Mouse (Mus musculus) heart, postnatal 0 days (tissue): ENCODE measurements around the gene Psmd14.

ENCODE experiments used
- CTCF ChIP-seq: IDR thresholded peaks from 2 replicates; pipeline ENCODE4 v1.5.1; 2016; ENCODE audit warnings: antibody characterized with exemption, control low read depth, low read depth
- EP300 ChIP-seq: IDR thresholded peaks from 2 replicates; pipeline ENCODE4 v1.6.1; 2016; ENCODE audit warnings: antibody characterized with exemption, low read depth

GRCm38 (mm10) chr2:61803443-61804367, 92.2 kb downstream of the Psmd14 start:
- TF ChIP-seq CTCF (no peak), EP300 (no peak)
